ENCODE assay signal across 9 mouse cellular contexts in genomic region chr14:25800166-25800960, GRCm38 (mm10). TPM values are rescaled to one million over a fixed set of nuclear protein-coding genes. Genes with fewer than 3 reads are reported as not detected.
DNase-seq lines count a peak whose midpoint lies in the region; ATAC-seq and TF ChIP-seq lines count a peak whose summit lies in the region.
"Had no signal": no experiment of that assay in that cellular context is flagged by ENCODE, and none has a peak within 500 bp of the region (broad histone marks: within the 10 kb centered on the region; RNA-seq: fewer than 3 reads in every experiment).

No protein-coding gene starts in this region.

- DNase-seq in MEL (ENCODE audit: low read depth, low spot score): peak; percentile 79
- peak; percentile 69 for DNase-seq in cerebellum, adult 8-10 months
- peak; percentile 55 to 88 for DNase-seq in frontal cortex, adult 2 months (ENCODE audit: extremely low spot score in 1 of 2, low spot score in 1 of 2)
- DNase-seq in hindbrain, embryonic 10.5 days (ENCODE audit: low spot score): peak; percentile 88
- DNase-seq in layer of hippocampus, adult 9-10 months (ENCODE audit: low spot score): peak; percentile 65
- peak; percentile 90 for DNase-seq in lung, postnatal 0 days (ENCODE audit: low spot score)
- DNase-seq in ovary, postnatal 36 days (ENCODE audit: low spot score): peak; percentile 85
- DNase-seq in thymus, postnatal 14 days: peak; percentile 88

- 30% methylated on average over 19 of the region's 19 CpGs for WGBS in hindbrain, embryonic 10.5 days
- 20% methylated on average over 19 of the region's 19 CpGs for WGBS in lung, postnatal 0 days

- peak; percentile 79 for TF ChIP-seq RAD21 in MEL (IDR thresholded peaks at IDR 0.05; ENCODE audit: low read depth, low read length)

- peak; percentile 85 to 94 (median 88) for TF ChIP-seq CTCF in MEL (IDR thresholded peaks at IDR 0.05 in 2 of 3, conservative IDR thresholded peaks at IDR 0.05 in 1 of 3; ENCODE audit: control insufficient read depth in 1 of 3, insufficient read depth in 1 of 3, low read depth in 2 of 3, low read length in 3 of 3, poor library complexity in 1 of 3, severe bottlenecking in 1 of 3)
- peak; percentile 99 for TF ChIP-seq CTCF in lung, postnatal 0 days (IDR thresholded peaks at IDR 0.05)

- no peak overlapping the region for H3K9ac ChIP-seq in MEL (ENCODE audit: control insufficient read depth, low read depth, low read length, poor library complexity, severe bottlenecking)
- no peak overlapping the region for H3K9ac ChIP-seq in lung, postnatal 0 days (replicated peaks; ENCODE audit: low read depth)

- peaks cover 0 to 3% of the 10 kb centered on the region in 2 experiments; a peak in 1 of 4 replicates for H3K27me3 ChIP-seq in MEL (ENCODE audit: control insufficient read depth in 1 of 2, insufficient read depth in 2 of 2, low read length in 2 of 2)
- peaks cover 14% of the 10 kb centered on the region for H3K27me3 ChIP-seq in hindbrain, embryonic 10.5 days (ENCODE audit: insufficient read depth, poor library complexity, severe bottlenecking)
- H3K27me3 ChIP-seq in lung, postnatal 0 days (replicated peaks; ENCODE audit: insufficient read depth, low read length): no peaks in the 10 kb centered on the region

- no peaks in the 10 kb centered on the region for H3K9me3 ChIP-seq in MEL (replicated peaks; ENCODE audit: insufficient read depth, low read length)
- H3K9me3 ChIP-seq in hindbrain, embryonic 10.5 days: no peaks in the 10 kb centered on the region
- H3K9me3 ChIP-seq in lung, postnatal 0 days (ENCODE audit: low read length): no peaks in the 10 kb centered on the region

- H3K27ac ChIP-seq in MEL (ENCODE audit: control insufficient read depth, low read depth, low read length): no peak overlapping the region
- no peak overlapping the region for H3K27ac ChIP-seq in hindbrain, embryonic 10.5 days
- no peak overlapping the region for H3K27ac ChIP-seq in lung, postnatal 0 days (ENCODE audit: low read length)
- H3K27ac ChIP-seq: macrophage had no signal

- no peaks in the 10 kb centered on the region for H3K4me1 ChIP-seq in MEL (ENCODE audit: control insufficient read depth in 1 of 2, insufficient read depth in 2 of 2, low read length in 2 of 2)
- peaks cover 28% of the 10 kb centered on the region for H3K4me1 ChIP-seq in hindbrain, embryonic 10.5 days (replicated peaks)
- H3K4me1 ChIP-seq in lung, postnatal 0 days (ENCODE audit: insufficient read depth, low read depth, low read length): no peaks in the 10 kb centered on the region

- TF ChIP-seq EP300 in MEL (IDR thresholded peaks at IDR 0.05; ENCODE audit: low read depth in 1 of 2, low read length in 2 of 2): no peak
- TF ChIP-seq EP300 in lung, postnatal 0 days (IDR thresholded peaks at IDR 0.05): no peak

- ATAC-seq in lung, postnatal 0 days: peak; percentile 79

- 0 out of 4 replicates have a peak, but pooled peaks cover 0 to 4% of the 10 kb centered on the region in 2 experiments for H3K36me3 ChIP-seq in MEL (ENCODE audit: control insufficient read depth in 1 of 2, insufficient read depth in 2 of 2, low read length in 2 of 2)
- no peaks in the 10 kb centered on the region for H3K36me3 ChIP-seq in hindbrain, embryonic 10.5 days
- no peaks in the 10 kb centered on the region for H3K36me3 ChIP-seq in lung, postnatal 0 days (ENCODE audit: insufficient read depth, low read length)

- no peak overlapping the region for H3K4me3 ChIP-seq in MEL (ENCODE audit: control insufficient read depth in 1 of 2, insufficient read depth in 1 of 2, low read depth in 2 of 2, low read length in 2 of 2)
- H3K4me3 ChIP-seq in hindbrain, embryonic 10.5 days: no peak overlapping the region
- H3K4me3 ChIP-seq in lung, postnatal 0 days (ENCODE audit: low read depth, low read length): no peak overlapping the region

- H3K79me2 ChIP-seq in MEL (ENCODE audit: control insufficient read depth, insufficient read depth, low read length, poor library complexity): no peaks in the 10 kb centered on the region

- TF ChIP-seq POLR2A in MEL (IDR thresholded peaks at IDR 0.05; ENCODE audit: control insufficient read depth in 1 of 2, insufficient read depth in 1 of 2, low read depth in 1 of 2, low read length in 2 of 2, poor library complexity in 1 of 2): no peak

- H3K4me2 ChIP-seq in lung, postnatal 0 days (replicated peaks; ENCODE audit: low read depth, low read length): no peak overlapping the region

TF ChIP-seq in MEL, 35 proteins besides CTCF, POLR2A, EP300 and RAD21:
- TF ChIP-seq GATA1 (IDR thresholded peaks at IDR 0.05; ENCODE audit: low read depth, low read length) (peak; percentile 63), ETS1 (IDR thresholded peaks at IDR 0.05; ENCODE audit: low read depth, low read length) (peak; percentile 36; the same call in 1 of the 2 replicates), SMC3 (IDR thresholded peaks at IDR 0.05; ENCODE audit: low read depth, low read length) (peak; percentile 70), TCF12 (IDR thresholded peaks at IDR 0.05; ENCODE audit: low read depth, low read length) (0 out of 2 replicates have a peak, but pooled peaks have one; percentile 13), MAZ (IDR thresholded peaks at IDR 0.05; ENCODE audit: low read depth, low read length) (no peak), ZC3H11A (IDR thresholded peaks at IDR 0.05; ENCODE audit: low read depth, low read length) (peak; percentile 66; the same call in 1 of the 2 replicates), ZNF384 (IDR thresholded peaks at IDR 0.05; ENCODE audit: low read depth, low read length) (peak; percentile 65), RCOR1 (IDR thresholded peaks at IDR 0.05; ENCODE audit: low read depth, low read length) (0 out of 2 replicates have a peak, but pooled peaks have one; percentile 11), GABPA (IDR thresholded peaks at IDR 0.05; ENCODE audit: low read depth, low read length) (no peak)
TF ChIP-seq in MEL: peak in this region for 7.

RNA-seq across cellular contexts. Expression of gene Zcchc24, which starts 31.5 kb away (rescaled TPM):
- 1.8 and 2.3 TPM in 2 replicates for total RNA-seq in MEL (2012; rRNA removed)
- 1 to 10 TPM in 1 of 2 experiments, not detected in 1; 8.7 TPM for polyA plus RNA-seq in MEL (2012; ENCODE audit: insufficient read depth in 1 of 2, insufficient read length in 2 of 2, low read depth in 1 of 2, low replicate concordance in 2 of 2, missing spikeins in 1 of 2)
- polyA plus RNA-seq in frontal cortex, adult 2 months (2012; rRNA removed): 46.0 and 46.3 TPM in 2 replicates
- polyA plus RNA-seq in hindbrain, embryonic 10.5 days (2016; fragmentation: Nextera tagmentation; extraction: Ambion mirVana): 8.5 and 10.5 TPM in 2 replicates
- 19.3 and 19.5 TPM in 2 replicates for polyA plus RNA-seq in lung, postnatal 0 days (2015; fragmentation: Nextera tagmentation; extraction: Ambion mirVana)

RNA-seq across cellular contexts. Expression of gene Anxa11, which starts 41.6 kb away (rescaled TPM):
- total RNA-seq in MEL (2012; rRNA removed): 7.3 and 7.6 TPM in 2 replicates
- 10 to 100 TPM in 1 of 2 experiments, not detected in 1; 40.5 TPM for polyA plus RNA-seq in MEL (2012; ENCODE audit: insufficient read depth in 1 of 2, insufficient read length in 2 of 2, low read depth in 1 of 2, low replicate concordance in 2 of 2, missing spikeins in 1 of 2)
- 21.5 and 22.8 TPM in 2 replicates for polyA plus RNA-seq in frontal cortex, adult 2 months (2012; rRNA removed)
- 4.2 and 4.4 TPM in 2 replicates for polyA plus RNA-seq in hindbrain, embryonic 10.5 days (2016; fragmentation: Nextera tagmentation; extraction: Ambion mirVana)
- 54.6 and 55.3 TPM in 2 replicates for polyA plus RNA-seq in lung, postnatal 0 days (2015; fragmentation: Nextera tagmentation; extraction: Ambion mirVana)
